22 mouse cellular contexts compared by ENCODE assay signal in genomic region chr10:43790780-43791179, GRCm38 (mm10).
DNase-seq lines count a peak whose midpoint lies in the region; ATAC-seq and TF ChIP-seq lines count a peak whose summit lies in the region.
"Had no signal": no experiment of that assay in that cellular context is flagged by ENCODE, and none has a peak within 500 bp of the region (broad histone marks: within the 10 kb centered on the region; RNA-seq: fewer than 3 reads in every experiment).

No protein-coding gene starts in this region.

- no peak for TF ChIP-seq EP300 in CH12.LX (IDR thresholded peaks at IDR 0.05; ENCODE audit: low read length)
- no peak for TF ChIP-seq EP300 in MEL (IDR thresholded peaks at IDR 0.05; ENCODE audit: low read depth in 1 of 2, low read length in 2 of 2)

- H3K9ac ChIP-seq in CH12.LX (ENCODE audit: insufficient read depth, low read depth) = no peak overlapping the region
- no peak overlapping the region for H3K9ac ChIP-seq in MEL (ENCODE audit: control insufficient read depth, low read depth, low read length, poor library complexity, severe bottlenecking)
- 0 out of 2 replicates have a peak overlapping the region, but pooled peaks have one; percentile 40 for H3K9ac ChIP-seq in liver, embryonic 16.5 days (ENCODE audit: low read depth, low read length)
- no peak overlapping the region for H3K9ac ChIP-seq in intestine, postnatal 0 days (ENCODE audit: low read depth, low read length)
- H3K9ac ChIP-seq: forebrain, embryonic 13.5 days; hindbrain, embryonic 15.5 days; intestine, embryonic 15.5 days; limb, embryonic 15.5 days had no signal

- H3K4me3 ChIP-seq in CH12.LX (replicated peaks in 1 of 3; ENCODE audit: low read depth in 2 of 3, low read length in 2 of 3, poor library complexity in 1 of 3) = no peak overlapping the region
- H3K4me3 ChIP-seq in MEL (ENCODE audit: control insufficient read depth in 1 of 2, insufficient read depth in 1 of 2, low read depth in 2 of 2, low read length in 2 of 2) = no peak overlapping the region
- H3K4me3 ChIP-seq in liver, embryonic 16.5 days (ENCODE audit: low read depth, low read length) = no peak overlapping the region
- H3K4me3 ChIP-seq in thymus, adult 2 months (ENCODE audit: control insufficient read depth, insufficient read depth, low read length) = no peak overlapping the region
- H3K4me3 ChIP-seq in intestine, postnatal 0 days (ENCODE audit: low read depth, low read length) = no peak overlapping the region
- H3K4me3 ChIP-seq: forebrain, embryonic 13.5 days; gastrocnemius, adult 2 months; heart, embryonic 10.5 days; hindbrain, embryonic 15.5 days; intestine, embryonic 15.5 days; limb, embryonic 15.5 days had no signal

- 76% methylated on average over 4 of the region's 4 CpGs for WGBS in liver, embryonic 16.5 days (ENCODE audit: insufficient replicate concordance)
- WGBS in thymus, adult 2 months = 93% methylated on average over 4 of the region's 4 CpGs
- WGBS in intestine, postnatal 0 days = 91% methylated on average over 4 of the region's 4 CpGs

- no peaks in the 10 kb centered on the region for H3K27me3 ChIP-seq in CH12.LX (replicated peaks)
- H3K27me3 ChIP-seq in MEL (ENCODE audit: control insufficient read depth in 1 of 2, insufficient read depth in 2 of 2, low read length in 2 of 2) = no peaks in the 10 kb centered on the region
- no peaks in the 10 kb centered on the region for H3K27me3 ChIP-seq in liver, embryonic 16.5 days (ENCODE audit: control insufficient read depth, insufficient read depth, low read depth, low read length)
- no peaks in the 10 kb centered on the region for H3K27me3 ChIP-seq in thymus, adult 2 months (ENCODE audit: control insufficient read depth, insufficient read depth, low read length)
- no peaks in the 10 kb centered on the region for H3K27me3 ChIP-seq in intestine, postnatal 0 days (replicated peaks; ENCODE audit: control insufficient read depth, insufficient read depth, low read length)
- H3K27me3 ChIP-seq: forebrain, embryonic 13.5 days; hindbrain, embryonic 15.5 days; intestine, embryonic 15.5 days; limb, embryonic 15.5 days had no signal

- peak; percentile 13 for DNase-seq in CH12.LX (ENCODE audit: extremely low read depth)
- DNase-seq in MEL (ENCODE audit: low read depth, low spot score) = peak; percentile 44
- peak; percentile 72 for DNase-seq in liver
- no peak for DNase-seq in kidney, postnatal 10 days
- no peak for DNase-seq in thymus, adult 2 months
- DNase-seq: adrenal gland, postnatal 36 days; cerebellum, adult 18-20 months; cerebellum, postnatal 14 days; gastrocnemius, adult 2 months; kidney, adult 9 months; kidney, postnatal 25 days; thymus, adult 18-20 months; thymus, postnatal 4 days had no signal

- H3K79me2 ChIP-seq in CH12.LX (replicated peaks; ENCODE audit: control insufficient read depth, extremely low read depth, insufficient read depth, poor library complexity, severe bottlenecking) (no peaks in the 10 kb centered on the region), MEL (ENCODE audit: control insufficient read depth, insufficient read depth, low read length, poor library complexity) (no peaks in the 10 kb centered on the region)

- no peak for TF ChIP-seq CTCF in CH12.LX (conservative IDR thresholded peaks at IDR 0.05 in 1 of 2, IDR thresholded peaks at IDR 0.05 in 1 of 2; ENCODE audit: low read depth in 2 of 2, low read length in 2 of 2)
- no peak for TF ChIP-seq CTCF in MEL (IDR thresholded peaks at IDR 0.05 in 2 of 3, conservative IDR thresholded peaks at IDR 0.05 in 1 of 3; ENCODE audit: control insufficient read depth in 1 of 3, insufficient read depth in 1 of 3, low read depth in 2 of 3, low read length in 3 of 3, poor library complexity in 1 of 3, severe bottlenecking in 1 of 3)
- no peak for TF ChIP-seq CTCF in thymus, adult 2 months (IDR thresholded peaks at IDR 0.05; ENCODE audit: borderline replicate concordance, control insufficient read depth, extremely low read depth, insufficient read depth, low read length, poor library complexity)
- TF ChIP-seq CTCF in intestine, postnatal 0 days (IDR thresholded peaks at IDR 0.05; ENCODE audit: low read depth) = no peak

- no peak for TF ChIP-seq POLR2A in CH12.LX (IDR thresholded peaks at IDR 0.05; ENCODE audit: low read depth, low read length)
- no peak for TF ChIP-seq POLR2A in MEL (IDR thresholded peaks at IDR 0.05; ENCODE audit: control insufficient read depth in 1 of 2, insufficient read depth in 1 of 2, low read depth in 1 of 2, low read length in 2 of 2, poor library complexity in 1 of 2)
- no peak for TF ChIP-seq POLR2A in thymus, adult 2 months (IDR thresholded peaks at IDR 0.05; ENCODE audit: control insufficient read depth, extremely low read depth, insufficient read depth, low read length, poor library complexity)

- H3K4me2 ChIP-seq in CH12.LX (ENCODE audit: insufficient read depth, low read depth, poor library complexity, severe bottlenecking) = no peak overlapping the region
- H3K4me2 ChIP-seq in liver, embryonic 16.5 days (ENCODE audit: low read depth, low read length) = 0 out of 2 replicates have a peak overlapping the region, but pooled peaks have one; percentile 44
- no peak overlapping the region for H3K4me2 ChIP-seq in intestine, postnatal 0 days (replicated peaks; ENCODE audit: low read depth)
- H3K4me2 ChIP-seq: forebrain, embryonic 13.5 days; hindbrain, embryonic 15.5 days; intestine, embryonic 15.5 days; limb, embryonic 15.5 days had no signal

- in situ Hi-C loops in CH12.LX (cut with MboI; ENCODE audit: low pct_ligation_motif_present, low pct_unique_long_range_greater_than_20kb, low sequenced_read_pairs) = no loop called here

- H3K9me3 ChIP-seq in CH12.LX (replicated peaks; ENCODE audit: low read length) (peaks cover 2% of the 10 kb centered on the region), MEL (replicated peaks; ENCODE audit: insufficient read depth, low read length) (no peaks in the 10 kb centered on the region)
- no peaks in the 10 kb centered on the region for H3K9me3 ChIP-seq in liver, embryonic 16.5 days (replicated peaks; ENCODE audit: control insufficient read depth, low read length)
- H3K9me3 ChIP-seq in intestine, postnatal 0 days (ENCODE audit: control insufficient read depth) = no peaks in the 10 kb centered on the region
- H3K9me3 ChIP-seq: forebrain, embryonic 13.5 days; heart, embryonic 10.5 days; hindbrain, embryonic 15.5 days; intestine, embryonic 15.5 days; limb, embryonic 15.5 days had no signal

- dilution Hi-C loops in CH12.LX (cut with MboI; ENCODE audit: extremely low pct_ligation_motif_present, extremely low pct_unique_long_range_greater_than_20kb, low sequenced_read_pairs) = no loop called here

- H3K27ac ChIP-seq in CH12.LX (ENCODE audit: insufficient read depth, low read depth) (no peak overlapping the region), MEL (ENCODE audit: control insufficient read depth, low read depth, low read length) (peak overlapping the region; percentile 93; the same call in 1 of the 2 replicates)
- peak overlapping the region; percentile 91 for H3K27ac ChIP-seq in liver, embryonic 16.5 days (ENCODE audit: low read length)
- no peak overlapping the region for H3K27ac ChIP-seq in thymus, adult 2 months (ENCODE audit: control insufficient read depth, insufficient read depth, low read length)
- no peak overlapping the region for H3K27ac ChIP-seq in intestine, postnatal 0 days (ENCODE audit: low read depth, low read length)
- H3K27ac ChIP-seq: forebrain, embryonic 13.5 days; gastrocnemius, adult 2 months; heart, embryonic 10.5 days; hindbrain, embryonic 15.5 days; intestine, embryonic 15.5 days; limb, embryonic 15.5 days; macrophage had no signal

- peak; percentile 65 for ATAC-seq in liver, embryonic 16.5 days (ENCODE audit: low read depth)
- no peak for ATAC-seq in intestine, postnatal 0 days
- ATAC-seq: forebrain, embryonic 13.5 days; intestine, embryonic 15.5 days; midbrain, embryonic 16.5 days had no signal

- H3K4me1 ChIP-seq in CH12.LX (ENCODE audit: control insufficient read depth in 1 of 2, insufficient read depth in 2 of 2) (peaks cover 0 to 35% of the 10 kb centered on the region in 2 experiments; a peak in 3 of 4 replicates), MEL (ENCODE audit: control insufficient read depth in 1 of 2, insufficient read depth in 2 of 2, low read length in 2 of 2) (peaks cover 16 to 31% of the 10 kb centered on the region in 2 experiments)
- H3K4me1 ChIP-seq in liver, embryonic 16.5 days (ENCODE audit: control insufficient read depth, low read depth, low read length) = peaks cover 36% of the 10 kb centered on the region
- H3K4me1 ChIP-seq in thymus, adult 2 months (replicated peaks; ENCODE audit: control insufficient read depth, insufficient read depth, low read length) = no peaks in the 10 kb centered on the region
- no peaks in the 10 kb centered on the region for H3K4me1 ChIP-seq in intestine, postnatal 0 days (replicated peaks; ENCODE audit: control insufficient read depth, insufficient read depth, low read length)
- H3K4me1 ChIP-seq: heart, embryonic 10.5 days; hindbrain, embryonic 15.5 days; intestine, embryonic 15.5 days; limb, embryonic 15.5 days had no signal

- no peak for TF ChIP-seq RAD21 in CH12.LX (IDR thresholded peaks at IDR 0.05; ENCODE audit: low read depth, low read length)
- TF ChIP-seq RAD21 in MEL (IDR thresholded peaks at IDR 0.05; ENCODE audit: low read depth, low read length) = no peak

- H3K36me3 ChIP-seq in CH12.LX (replicated peaks in 1 of 2; ENCODE audit: control insufficient read depth in 1 of 2, insufficient read depth in 1 of 2, low read length in 1 of 2) (peaks cover 0 to 6% of the 10 kb centered on the region in 2 experiments), MEL (ENCODE audit: control insufficient read depth in 1 of 2, insufficient read depth in 2 of 2, low read length in 2 of 2) (peaks cover 0 to 34% of the 10 kb centered on the region in 2 experiments; a peak in 2 of 4 replicates)
- no peaks in the 10 kb centered on the region for H3K36me3 ChIP-seq in liver, embryonic 16.5 days (ENCODE audit: control insufficient read depth, insufficient read depth)
- no peaks in the 10 kb centered on the region for H3K36me3 ChIP-seq in thymus, adult 2 months (ENCODE audit: control insufficient read depth, insufficient read depth, low read length)
- no peaks in the 10 kb centered on the region for H3K36me3 ChIP-seq in intestine, postnatal 0 days (ENCODE audit: control insufficient read depth, insufficient read depth)
- H3K36me3 ChIP-seq: heart, embryonic 10.5 days; hindbrain, embryonic 15.5 days; intestine, embryonic 15.5 days; limb, embryonic 15.5 days had no signal

TF ChIP-seq in CH12.LX, 34 proteins besides CTCF, POLR2A, EP300 and RAD21 (continues in another document):
- TF ChIP-seq ZMIZ1 (IDR thresholded peaks at IDR 0.05; ENCODE audit: low read depth, low read length) = no peak
- no peak for TF ChIP-seq MAX (IDR thresholded peaks at IDR 0.05; ENCODE audit: low read length)
- no peak for TF ChIP-seq MAFK (IDR thresholded peaks at IDR 0.05; ENCODE audit: insufficient replicate concordance, low read length)
- TF ChIP-seq MXI1 (IDR thresholded peaks at IDR 0.05; ENCODE audit: low read depth, low read length) = no peak

TF ChIP-seq in MEL, 35 proteins besides CTCF, POLR2A, EP300 and RAD21 (continues in another document):
- TF ChIP-seq TBP (IDR thresholded peaks at IDR 0.05; ENCODE audit: low read depth, low read length) (no peak), POLR2AphosphoS2 (IDR thresholded peaks at IDR 0.05; ENCODE audit: low read length) (no peak), E2F4 (IDR thresholded peaks at IDR 0.05; ENCODE audit: borderline replicate concordance, low read depth, low read length) (no peak), KAT2A (conservative IDR thresholded peaks at IDR 0.05; ENCODE audit: low read depth, low read length) (no peak)

Comparison
In these comparisons a context has a peak if more than half of its experiments do, and no peak if none do; other contexts are left out.
1. DNase-seq: peak in CH12.LX (single experiment), MEL (single experiment) and liver (single experiment); none in kidney, postnatal 10 days (single experiment) and thymus, adult 2 months (single experiment).
2. H3K27ac ChIP-seq: peak in MEL (single experiment) and liver, embryonic 16.5 days (single experiment); none in CH12.LX (single experiment), thymus, adult 2 months (single experiment) and intestine, postnatal 0 days (single experiment).